Comparison of ENCODE assay signal across 10 mouse cellular contexts in the genomic region with DNA sequence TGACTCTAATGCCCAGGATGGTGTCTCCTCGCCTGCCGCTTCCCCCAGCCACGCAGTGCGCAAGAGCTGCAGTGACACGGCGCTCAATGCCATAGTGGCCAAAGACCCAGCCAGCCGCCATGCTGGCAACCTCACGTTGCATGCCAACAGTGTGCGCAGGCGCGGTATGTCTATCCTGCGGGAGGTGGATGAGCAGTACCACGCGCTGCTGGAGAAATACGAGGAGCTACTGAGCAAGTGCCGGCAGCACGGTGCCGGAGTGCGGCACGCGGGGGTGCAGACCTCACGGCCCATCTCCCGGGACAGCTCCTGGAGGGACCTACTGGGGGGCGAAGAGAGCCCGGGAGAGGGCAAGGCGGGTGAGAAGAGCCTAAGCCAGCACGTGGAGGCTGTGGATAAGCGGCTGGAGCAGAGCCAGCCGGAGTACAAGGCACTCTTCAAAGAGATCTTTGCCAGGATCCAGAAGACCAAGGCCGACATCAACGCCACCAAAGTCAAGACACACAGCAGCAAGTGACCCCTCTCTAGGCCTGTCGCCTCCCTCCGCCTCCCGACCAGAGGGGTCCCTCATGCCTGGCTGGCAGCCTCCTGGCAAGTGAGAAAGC. TPM values are rescaled to one million over a fixed set of nuclear protein-coding genes. Genes with fewer than 3 reads are reported as not detected.
DNase-seq lines count a peak whose midpoint lies in the region; ATAC-seq and TF ChIP-seq lines count a peak whose summit lies in the region.
"Had no signal": no experiment of that assay in that cellular context is flagged by ENCODE, and none has a peak within 500 bp of the region (broad histone marks: within the 10 kb centered on the region; RNA-seq: fewer than 3 reads in every experiment).

No protein-coding gene starts in this region.

- WGBS in kidney, postnatal 0 days: 62% methylated on average over 34 of the region's 34 CpGs
- WGBS in embryonic facial prominence, embryonic 14.5 days: 78% methylated on average over 34 of the region's 34 CpGs
- 63% methylated on average over 34 of the region's 34 CpGs for WGBS in stomach, embryonic 14.5 days

- H3K9ac ChIP-seq in kidney, postnatal 0 days (ENCODE audit: low read depth, low read length): no peak overlapping the region
- H3K9ac ChIP-seq in embryonic facial prominence, embryonic 14.5 days (ENCODE audit: low read depth, low read length): no peak overlapping the region
- H3K9ac ChIP-seq in stomach, embryonic 14.5 days (replicated peaks; ENCODE audit: low read depth, low read length): no peak overlapping the region
- H3K9ac ChIP-seq: forebrain, embryonic 13.5 days had no signal

- peak; percentile 7; the same call in 1 of the 2 replicates for ATAC-seq in kidney, postnatal 0 days (replicated peaks; ENCODE audit: low FRiP score, low read depth)
- peak; percentile 45; the same call in 1 of the 2 replicates for ATAC-seq in embryonic facial prominence, embryonic 14.5 days (ENCODE audit: low read depth)
- ATAC-seq in stomach, embryonic 14.5 days (ENCODE audit: insufficient number of reproducible peaks, insufficient read depth, low FRiP score, low read depth): 0 out of 2 replicates have a peak, but pooled peaks have one; percentile 28
- ATAC-seq: forebrain, embryonic 13.5 days had no signal

- TF ChIP-seq CTCF in kidney, postnatal 0 days (IDR thresholded peaks at IDR 0.05; ENCODE audit: low read depth): no peak

- peaks cover 20% of the 10 kb centered on the region; the same call in 1 of the 2 replicates for H3K36me3 ChIP-seq in kidney, postnatal 0 days (ENCODE audit: insufficient read depth, low read length)
- peaks cover 61% of the 10 kb centered on the region for H3K36me3 ChIP-seq in embryonic facial prominence, embryonic 14.5 days (ENCODE audit: control insufficient read depth, insufficient read depth, low read length)
- H3K36me3 ChIP-seq in stomach, embryonic 14.5 days (ENCODE audit: control insufficient read depth, insufficient read depth, low read length): peaks cover 19% of the 10 kb centered on the region; the same call in 1 of the 2 replicates

- H3K4me2 ChIP-seq in kidney, postnatal 0 days (ENCODE audit: low read length): peak overlapping the region; percentile 23; the same call in 1 of the 2 replicates
- no peak overlapping the region for H3K4me2 ChIP-seq in embryonic facial prominence, embryonic 14.5 days (ENCODE audit: low read depth, low read length)
- H3K4me2 ChIP-seq in stomach, embryonic 14.5 days (replicated peaks; ENCODE audit: low read depth, low read length): peak overlapping the region; percentile 5; the same call in 1 of the 2 replicates
- H3K4me2 ChIP-seq: forebrain, embryonic 13.5 days had no signal

- no peaks in the 10 kb centered on the region for H3K27me3 ChIP-seq in kidney, postnatal 0 days (ENCODE audit: insufficient read depth, low read length)
- no peaks in the 10 kb centered on the region for H3K27me3 ChIP-seq in embryonic facial prominence, embryonic 14.5 days (replicated peaks; ENCODE audit: control insufficient read depth, insufficient read depth, low read length)
- H3K27me3 ChIP-seq in stomach, embryonic 14.5 days (ENCODE audit: control insufficient read depth, insufficient read depth, low read length): no peaks in the 10 kb centered on the region
- H3K27me3 ChIP-seq: forebrain, embryonic 13.5 days had no signal

- H3K9me3 ChIP-seq in kidney, postnatal 0 days (replicated peaks; ENCODE audit: low read length): no peaks in the 10 kb centered on the region
- H3K9me3 ChIP-seq in embryonic facial prominence, embryonic 14.5 days (ENCODE audit: control insufficient read depth, low read length): no peaks in the 10 kb centered on the region
- no peaks in the 10 kb centered on the region for H3K9me3 ChIP-seq in stomach, embryonic 14.5 days (ENCODE audit: control insufficient read depth, low read depth, low read length)
- H3K9me3 ChIP-seq: forebrain, embryonic 13.5 days had no signal

- peak; percentile 69 to 82 for DNase-seq in adrenal gland, adult (ENCODE audit: inconsistent age in 2 of 2, low spot score in 1 of 2)
- no peak for DNase-seq in adrenal gland, postnatal 25 days
- peak; percentile 19 for DNase-seq in kidney, postnatal 0 days (ENCODE audit: low spot score)
- DNase-seq in kidney, adult 8-10 months: no peak
- DNase-seq in embryonic facial prominence, embryonic 14.5 days (ENCODE audit: low spot score): no peak
- no peak for DNase-seq in embryo, embryonic 11 days
- DNase-seq in layer of hippocampus, postnatal 25 days (ENCODE audit: extremely low spot score in 1 of 2, low spot score in 1 of 2): no peak
- DNase-seq: lung, postnatal 10 days had no signal

- no peak overlapping the region for H3K27ac ChIP-seq in kidney, postnatal 0 days
- H3K27ac ChIP-seq in embryonic facial prominence, embryonic 14.5 days (replicated peaks; ENCODE audit: low read depth, low read length): no peak overlapping the region
- no peak overlapping the region for H3K27ac ChIP-seq in stomach, embryonic 14.5 days (ENCODE audit: low read length)
- H3K27ac ChIP-seq: forebrain, embryonic 13.5 days had no signal

- H3K4me3 ChIP-seq in kidney, postnatal 0 days (replicated peaks; ENCODE audit: low read depth, low read length): no peak overlapping the region
- no peak overlapping the region for H3K4me3 ChIP-seq in embryonic facial prominence, embryonic 14.5 days (ENCODE audit: low read depth, low read length)
- H3K4me3 ChIP-seq in stomach, embryonic 14.5 days (ENCODE audit: low read depth, low read length): no peak overlapping the region
- H3K4me3 ChIP-seq: forebrain, embryonic 13.5 days had no signal

- H3K4me1 ChIP-seq in kidney, postnatal 0 days (replicated peaks; ENCODE audit: insufficient read depth, low read length): no peaks in the 10 kb centered on the region
- no peaks in the 10 kb centered on the region for H3K4me1 ChIP-seq in embryonic facial prominence, embryonic 14.5 days (ENCODE audit: control insufficient read depth, insufficient read depth, low read length)
- no peaks in the 10 kb centered on the region for H3K4me1 ChIP-seq in stomach, embryonic 14.5 days (ENCODE audit: control insufficient read depth, insufficient read depth, low read length)
- H3K4me1 ChIP-seq: forebrain, embryonic 13.5 days had no signal

RNA-seq across cellular contexts. Expression of gene Mrpl58, which starts 9.7 kb away (rescaled TPM):
- total RNA-seq in adrenal gland, postnatal 25 days (2021): 140 and 153 TPM in 2 replicates
- polyA plus RNA-seq in kidney, postnatal 0 days (2015; fragmentation: Nextera tagmentation; extraction: Ambion mirVana): 225 and 232 TPM in 2 replicates
- polyA plus RNA-seq in embryonic facial prominence, embryonic 14.5 days (2014; fragmentation: Nextera tagmentation; extraction: Ambion mirVana): 175 and 185 TPM in 2 replicates
- polyA plus RNA-seq in stomach, embryonic 14.5 days (2014; fragmentation: Nextera tagmentation; extraction: Ambion mirVana): 206 and 208 TPM in 2 replicates
- 100 to 1,000 TPM; 102 to 103 TPM for total RNA-seq in layer of hippocampus, postnatal 25 days (2021)

RNA-seq across cellular contexts. Expression of gene Cdr2l, which starts 12.1 kb away (rescaled TPM):
- total RNA-seq in adrenal gland, postnatal 25 days (2021): 59.1 and 82.5 TPM in 2 replicates
- 7.6 and 7.8 TPM in 2 replicates for polyA plus RNA-seq in kidney, postnatal 0 days (2015; fragmentation: Nextera tagmentation; extraction: Ambion mirVana)
- 11.7 and 12.3 TPM in 2 replicates for polyA plus RNA-seq in embryonic facial prominence, embryonic 14.5 days (2014; fragmentation: Nextera tagmentation; extraction: Ambion mirVana)
- 12.6 and 13.0 TPM in 2 replicates for polyA plus RNA-seq in stomach, embryonic 14.5 days (2014; fragmentation: Nextera tagmentation; extraction: Ambion mirVana)
- 10 to 100 TPM; 21.7 to 22.8 TPM for total RNA-seq in layer of hippocampus, postnatal 25 days (2021)

RNA-seq across cellular contexts. Expression of gene Atp5h, which starts 25.9 kb away (rescaled TPM):
- 518 and 521 TPM in 2 replicates for total RNA-seq in adrenal gland, postnatal 25 days (2021)
- polyA plus RNA-seq in kidney, postnatal 0 days (2015; fragmentation: Nextera tagmentation; extraction: Ambion mirVana): 1,541 and 1,578 TPM in 2 replicates
- polyA plus RNA-seq in embryonic facial prominence, embryonic 14.5 days (2014; fragmentation: Nextera tagmentation; extraction: Ambion mirVana): 841 and 943 TPM in 2 replicates
- 832 and 848 TPM in 2 replicates for polyA plus RNA-seq in stomach, embryonic 14.5 days (2014; fragmentation: Nextera tagmentation; extraction: Ambion mirVana)
- total RNA-seq in layer of hippocampus, postnatal 25 days (2021): 100 to 1,000 TPM; 459 to 515 TPM

RNA-seq across cellular contexts. Expression of gene Kctd2, which starts 26.1 kb away (rescaled TPM):
- total RNA-seq in adrenal gland, postnatal 25 days (2021): 59.9 and 72.4 TPM in 2 replicates
- polyA plus RNA-seq in kidney, postnatal 0 days (2015; fragmentation: Nextera tagmentation; extraction: Ambion mirVana): 19.8 and 22.2 TPM in 2 replicates
- 21.8 and 22.6 TPM in 2 replicates for polyA plus RNA-seq in embryonic facial prominence, embryonic 14.5 days (2014; fragmentation: Nextera tagmentation; extraction: Ambion mirVana)
- 9.5 and 12.3 TPM in 2 replicates for polyA plus RNA-seq in stomach, embryonic 14.5 days (2014; fragmentation: Nextera tagmentation; extraction: Ambion mirVana)
- total RNA-seq in layer of hippocampus, postnatal 25 days (2021): 10 to 100 TPM; 65.4 to 74.6 TPM

RNA-seq across cellular contexts. Expression of gene Hid1, which starts 26.3 kb away (rescaled TPM):
- 13.2 and 14.8 TPM in 2 replicates for total RNA-seq in adrenal gland, postnatal 25 days (2021)
- polyA plus RNA-seq in kidney, postnatal 0 days (2015; fragmentation: Nextera tagmentation; extraction: Ambion mirVana): 4.5 and 5.4 TPM in 2 replicates
- polyA plus RNA-seq in embryonic facial prominence, embryonic 14.5 days (2014; fragmentation: Nextera tagmentation; extraction: Ambion mirVana): 10.3 and 10.5 TPM in 2 replicates
- 21.0 and 24.4 TPM in 2 replicates for polyA plus RNA-seq in stomach, embryonic 14.5 days (2014; fragmentation: Nextera tagmentation; extraction: Ambion mirVana)
- 100 to 1,000 TPM in 1 of 2 experiments, 10 to 100 TPM in 1; 98.8 to 107 TPM for total RNA-seq in layer of hippocampus, postnatal 25 days (2021)

Comparison
In these comparisons a context has a peak if more than half of its experiments do, and no peak if none do; other contexts are left out.
1. DNase-seq: peak in adrenal gland, adult (2 of 2) and kidney, postnatal 0 days (single experiment); none in adrenal gland, postnatal 25 days (single experiment), kidney, adult 8-10 months (0 of 2), embryonic facial prominence, embryonic 14.5 days (single experiment), embryo, embryonic 11 days (single experiment) and layer of hippocampus, postnatal 25 days (0 of 2).
2. Peak in every context shown above with its lines, with median percentiles within 50 percentile points of each other: ATAC-seq.